Mouse (Mus musculus): Measurements from ENCODE around the gene Npb. TPM values are rescaled to one million over a fixed set of nuclear protein-coding genes. Genes with fewer than 3 reads are reported as not detected.
"Not testable (repeated sequence)": the region's sequence is repeated elsewhere in the genome, so short reads cannot be mapped to it uniquely, and the experiment has no call there.

Npb gene
- polyA plus RNA-seq (2014; fragmentation: Nextera tagmentation; extraction: Ambion mirVana): 0.46 and 0.98 TPM in 2 replicates

GRCm38 (mm10) chr11:120608241-120609034, at the start of gene Npb:
Gene Npb, plus strand, starts transcription at chr11:120608477.
- Histone ChIP-seq H3K4me1 (ENCODE audit: control insufficient read depth, insufficient read depth, low read length) (peaks cover 4% of the 10 kb centered on the region; the same call in 1 of the 2 replicates), H3K4me2 (ENCODE audit: low read length) (peak within 1 kb of the TSS; percentile 35), H3K36me3 (ENCODE audit: control insufficient read depth, insufficient read depth, low read length) (peaks cover 76% of the 10 kb centered on the region), H3K9me3 (replicated peaks; ENCODE audit: control insufficient read depth, low read length) (no peaks in the 10 kb centered on the region), H3K27ac (ENCODE audit: low read depth, low read length) (no peak within 1 kb of the TSS), H3K27me3 (replicated peaks; ENCODE audit: control insufficient read depth, insufficient read depth, low read length) (0 out of 2 replicates have a peak, but pooled peaks cover 9% of the 10 kb centered on the region), H3K4me3 (ENCODE audit: low read depth, low read length) (0 out of 2 replicates have a peak within 1 kb of the TSS, but pooled peaks have one; percentile 9), H3K9ac (ENCODE audit: low read length) (peak within 1 kb of the TSS; percentile 37)
- no peak for DNase-seq (ENCODE audit: low spot score)
- no peak for ATAC-seq
- WGBS: 8% methylated on average over 45 of the region's 45 CpGs

- not testable (repeated sequence) for H3K9ac ChIP-seq (ENCODE audit: low read length); H3K4me3 ChIP-seq (ENCODE audit: low read depth, low read length); ATAC-seq; DNase-seq (ENCODE audit: low spot score); H3K4me2 ChIP-seq (ENCODE audit: low read length); H3K27ac ChIP-seq (ENCODE audit: low read depth, low read length); H3K9me3 ChIP-seq (replicated peaks; ENCODE audit: control insufficient read depth, low read length); H3K4me1 ChIP-seq (ENCODE audit: control insufficient read depth, insufficient read depth, low read length); H3K27me3 ChIP-seq (replicated peaks; ENCODE audit: control insufficient read depth, insufficient read depth, low read length)
- H3K36me3 ChIP-seq (ENCODE audit: control insufficient read depth, insufficient read depth, low read length): peaks cover 51% of the 10 kb centered on the region
- WGBS: 88% methylated on average over 6 of the region's 6 CpGs
These were observed 49.4 kb upstream of the Npb start for GRCm38 (mm10) chr11:120558843-120559242.

GRCm38 (mm10) chr11:120560952-120561728, 47.1 kb upstream of the Npb start:
- DNase-seq (ENCODE audit: low spot score): no peak
- Histone ChIP-seq H3K9me3 (replicated peaks; ENCODE audit: control insufficient read depth, low read length) (no peaks in the 10 kb centered on the region), H3K27ac (ENCODE audit: low read depth, low read length) (no peak overlapping the region), H3K4me1 (ENCODE audit: control insufficient read depth, insufficient read depth, low read length) (no peaks in the 10 kb centered on the region), H3K4me2 (ENCODE audit: low read length) (no peak overlapping the region), H3K36me3 (ENCODE audit: control insufficient read depth, insufficient read depth, low read length) (peaks cover 74% of the 10 kb centered on the region), H3K4me3 (ENCODE audit: low read depth, low read length) (no peak overlapping the region), H3K9ac (ENCODE audit: low read length) (no peak overlapping the region), H3K27me3 (replicated peaks; ENCODE audit: control insufficient read depth, insufficient read depth, low read length) (no peaks in the 10 kb centered on the region)
- 95% methylated on average over 13 of the region's 13 CpGs for WGBS
- ATAC-seq: no peak

GRCm38 (mm10) chr11:120562949-120563348, 45.3 kb upstream of the Npb start:
- no peak overlapping the region for H3K4me2 ChIP-seq (ENCODE audit: low read length)
- ATAC-seq: no peak

GRCm38 (mm10) chr11:120565114-120565513, 43.2 kb upstream of the Npb start:
- DNase-seq (ENCODE audit: low spot score): no peak
- no peak overlapping the region for H3K27ac ChIP-seq (ENCODE audit: low read depth, low read length)
- no peak overlapping the region for H3K9ac ChIP-seq (ENCODE audit: low read length)

More at GRCm38 (mm10) chr11:120562949-120563348, 45.3 kb upstream of the Npb start:
- Histone ChIP-seq H3K9me3 (replicated peaks; ENCODE audit: control insufficient read depth, low read length) (no peaks in the 10 kb centered on the region), H3K27me3 (replicated peaks; ENCODE audit: control insufficient read depth, insufficient read depth, low read length) (no peaks in the 10 kb centered on the region), H3K36me3 (ENCODE audit: control insufficient read depth, insufficient read depth, low read length) (peaks cover 92% of the 10 kb centered on the region), H3K4me1 (ENCODE audit: control insufficient read depth, insufficient read depth, low read length) (no peaks in the 10 kb centered on the region), H3K4me3 (ENCODE audit: low read depth, low read length) (no peak overlapping the region), H3K9ac (ENCODE audit: low read length) (no peak overlapping the region; the same call in 1 of the 2 replicates), H3K27ac (ENCODE audit: low read depth, low read length) (no peak overlapping the region)
- no peak for DNase-seq (ENCODE audit: low spot score)
- WGBS: 94% methylated on average over 13 of the region's 13 CpGs

GRCm38 (mm10) chr11:120568324-120568723, 40.0 kb upstream of the Npb start:
- no peak overlapping the region for H3K4me3 ChIP-seq (ENCODE audit: low read depth, low read length)
- ATAC-seq (no peak), DNase-seq (ENCODE audit: low spot score) (no peak)
- peaks cover 7% of the 10 kb centered on the region for H3K4me1 ChIP-seq (ENCODE audit: control insufficient read depth, insufficient read depth, low read length)
- no peaks in the 10 kb centered on the region for H3K27me3 ChIP-seq (replicated peaks; ENCODE audit: control insufficient read depth, insufficient read depth, low read length)
- H3K4me2 ChIP-seq (ENCODE audit: low read length): no peak overlapping the region
- peaks cover 77% of the 10 kb centered on the region for H3K36me3 ChIP-seq (ENCODE audit: control insufficient read depth, insufficient read depth, low read length)
- H3K27ac ChIP-seq (ENCODE audit: low read depth, low read length): no peak overlapping the region
- WGBS: 98% methylated on average over 6 of the region's 6 CpGs
- H3K9me3 ChIP-seq (replicated peaks; ENCODE audit: control insufficient read depth, low read length): no peaks in the 10 kb centered on the region
- no peak overlapping the region for H3K9ac ChIP-seq (ENCODE audit: low read length)

More at GRCm38 (mm10) chr11:120565114-120565513, 43.2 kb upstream of the Npb start:
- H3K4me3 ChIP-seq (ENCODE audit: low read depth, low read length): no peak overlapping the region
- no peaks in the 10 kb centered on the region for H3K4me1 ChIP-seq (ENCODE audit: control insufficient read depth, insufficient read depth, low read length)
- WGBS: 85% methylated on average over 9 of the region's 9 CpGs
- H3K27me3 ChIP-seq (replicated peaks; ENCODE audit: control insufficient read depth, insufficient read depth, low read length): no peaks in the 10 kb centered on the region
- H3K36me3 ChIP-seq (ENCODE audit: control insufficient read depth, insufficient read depth, low read length): peaks cover 94% of the 10 kb centered on the region
- no peaks in the 10 kb centered on the region for H3K9me3 ChIP-seq (replicated peaks; ENCODE audit: control insufficient read depth, low read length)
- no peak for ATAC-seq
- no peak overlapping the region for H3K4me2 ChIP-seq (ENCODE audit: low read length)

- Histone ChIP-seq H3K27ac (ENCODE audit: low read depth, low read length) (no peak overlapping the region), H3K4me3 (ENCODE audit: low read depth, low read length) (peak overlapping the region; percentile 93), H3K27me3 (replicated peaks; ENCODE audit: control insufficient read depth, insufficient read depth, low read length) (no peaks in the 10 kb centered on the region), H3K36me3 (ENCODE audit: control insufficient read depth, insufficient read depth, low read length) (peaks cover 49% of the 10 kb centered on the region), H3K9ac (ENCODE audit: low read length) (peak overlapping the region; percentile 91; the same call in 1 of the 2 replicates), H3K4me1 (ENCODE audit: control insufficient read depth, insufficient read depth, low read length) (peaks cover 7% of the 10 kb centered on the region), H3K4me2 (ENCODE audit: low read length) (peak overlapping the region; percentile 84), H3K9me3 (replicated peaks; ENCODE audit: control insufficient read depth, low read length) (no peaks in the 10 kb centered on the region)
- WGBS: 85% methylated on average over 3 of the region's 3 CpGs
- DNase-seq (ENCODE audit: low spot score): no peak
- ATAC-seq: no peak
These were observed 37.2 kb upstream of the Npb start for GRCm38 (mm10) chr11:120571122-120571521.

- peak overlapping the region; percentile 85 for H3K27ac ChIP-seq (ENCODE audit: low read depth, low read length)
- WGBS: 15% methylated on average over 11 of the region's 11 CpGs
- H3K27me3 ChIP-seq (replicated peaks; ENCODE audit: control insufficient read depth, insufficient read depth, low read length): no peaks in the 10 kb centered on the region
- no peaks in the 10 kb centered on the region for H3K9me3 ChIP-seq (replicated peaks; ENCODE audit: control insufficient read depth, low read length)
- ATAC-seq (no peak), DNase-seq (ENCODE audit: low spot score) (peak; percentile 20)
- H3K4me2 ChIP-seq (ENCODE audit: low read length): peak overlapping the region; percentile 84
- peaks cover 7% of the 10 kb centered on the region for H3K4me1 ChIP-seq (ENCODE audit: control insufficient read depth, insufficient read depth, low read length)
- H3K4me3 ChIP-seq (ENCODE audit: low read depth, low read length): peak overlapping the region; percentile 93
- peaks cover 41% of the 10 kb centered on the region for H3K36me3 ChIP-seq (ENCODE audit: control insufficient read depth, insufficient read depth, low read length)
- H3K9ac ChIP-seq (ENCODE audit: low read length): peak overlapping the region; percentile 91
These were observed 36.4 kb upstream of the Npb start for GRCm38 (mm10) chr11:120571754-120572416.
